Mouse (Mus musculus): ENCODE results near the gene Ppp1r16b. TPM values are rescaled to one million over a fixed set of nuclear protein-coding genes. Genes with fewer than 3 reads are reported as not detected.

Ppp1r16b gene
- total RNA-seq, 2 experiments from 2014 or later = 135 to 156 TPM

DNA sequence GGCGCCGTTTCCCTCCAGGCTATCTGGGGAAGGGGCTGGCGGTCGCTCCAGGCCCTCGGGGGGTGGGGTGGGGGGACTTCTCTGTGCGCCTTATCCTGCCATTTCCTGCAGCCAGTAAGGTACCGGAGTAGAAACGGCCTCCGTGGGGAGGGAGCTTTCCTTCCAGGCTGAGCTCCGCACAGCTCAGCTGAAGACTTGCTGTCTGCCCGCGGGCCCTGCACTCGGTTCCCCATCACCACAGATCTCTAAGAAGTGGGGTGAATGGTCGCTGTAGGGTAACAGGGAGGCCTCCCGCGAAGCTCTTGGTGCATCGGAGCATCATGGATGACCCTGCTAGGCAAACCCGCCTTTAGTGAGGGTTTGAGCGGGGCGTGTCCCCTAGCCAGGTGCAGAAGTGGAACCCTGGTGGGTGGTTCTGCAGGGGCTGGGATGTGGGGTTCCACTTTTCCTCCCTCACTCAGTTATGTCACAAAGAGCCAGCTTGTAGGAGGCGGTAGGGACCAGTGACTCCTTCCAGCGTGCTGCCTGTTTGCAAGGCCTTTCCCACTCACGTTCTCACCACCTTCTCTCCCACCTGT is 3.3 kb downstream of the Ppp1r16b start:
- DNase-seq = peak in 1 of 2 experiments; percentile 38

- DNase-seq = no peak
Observed at GRCm38 (mm10) chr2:158669199-158670195, 4.3 kb downstream of the Ppp1r16b start.

DNA sequence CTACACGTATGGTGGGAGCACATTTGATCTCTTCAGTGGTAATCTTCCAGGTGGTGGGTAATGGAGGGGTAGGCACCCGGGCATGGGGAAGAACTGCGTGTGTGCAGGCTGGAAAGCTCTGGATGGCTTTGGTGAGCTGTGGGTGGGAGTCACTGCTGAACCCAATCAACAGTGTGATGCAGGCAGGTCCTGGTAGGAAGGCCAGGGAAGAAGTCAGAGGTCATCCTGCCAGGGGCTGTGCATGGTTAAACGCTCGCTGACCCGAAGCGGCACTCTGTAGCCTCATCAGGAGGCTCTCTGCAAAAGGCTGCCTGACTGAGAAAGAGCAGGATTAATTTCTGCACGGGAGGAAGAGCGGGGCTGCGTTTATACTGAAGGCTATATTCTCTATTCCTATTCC is 5.4 kb downstream of the Ppp1r16b start:
- no peak for DNase-seq

DNA sequence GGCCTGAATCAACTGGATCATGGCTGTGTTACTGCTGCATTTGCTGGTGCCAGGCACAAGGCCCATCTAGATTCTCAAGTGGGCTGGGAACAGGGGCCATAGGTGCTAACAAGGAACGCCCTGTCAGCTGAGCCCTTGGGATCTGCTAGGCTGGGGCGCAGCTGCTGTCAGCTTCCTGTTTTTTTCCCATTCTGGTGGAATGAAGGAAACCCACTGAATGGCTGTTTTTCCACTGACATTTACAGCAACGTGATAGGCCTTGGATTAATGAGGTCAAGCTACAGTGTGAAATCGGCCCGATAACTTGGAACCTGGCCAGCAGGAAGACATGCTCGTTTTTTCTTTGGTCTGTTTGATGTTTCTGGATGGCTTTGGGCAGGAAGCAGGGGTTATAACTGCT is 7.6 kb downstream of the Ppp1r16b start:
- no peak for DNase-seq

DNA sequence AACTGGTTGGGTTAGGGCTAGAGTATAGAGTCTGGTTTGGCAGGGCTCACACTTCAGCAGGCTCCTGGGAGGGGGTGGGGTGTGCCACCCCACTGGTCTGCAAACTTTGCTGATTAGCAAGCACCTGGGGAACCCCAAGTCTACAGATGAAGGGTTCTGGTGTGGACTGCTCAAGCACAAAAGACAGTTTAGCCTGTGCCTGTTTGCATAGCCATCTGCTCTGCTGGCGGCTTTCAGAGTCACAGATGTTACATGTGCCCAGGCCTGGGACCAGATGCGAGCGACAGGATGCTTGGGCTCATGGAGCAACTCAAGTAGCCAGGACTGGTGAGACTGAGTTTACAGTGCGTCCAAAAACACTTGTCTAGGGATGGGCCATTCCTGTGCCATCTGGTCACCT is 8.3 kb downstream of the Ppp1r16b start:
- peak in 1 of 2 experiments; percentile 54 for DNase-seq

DNA sequence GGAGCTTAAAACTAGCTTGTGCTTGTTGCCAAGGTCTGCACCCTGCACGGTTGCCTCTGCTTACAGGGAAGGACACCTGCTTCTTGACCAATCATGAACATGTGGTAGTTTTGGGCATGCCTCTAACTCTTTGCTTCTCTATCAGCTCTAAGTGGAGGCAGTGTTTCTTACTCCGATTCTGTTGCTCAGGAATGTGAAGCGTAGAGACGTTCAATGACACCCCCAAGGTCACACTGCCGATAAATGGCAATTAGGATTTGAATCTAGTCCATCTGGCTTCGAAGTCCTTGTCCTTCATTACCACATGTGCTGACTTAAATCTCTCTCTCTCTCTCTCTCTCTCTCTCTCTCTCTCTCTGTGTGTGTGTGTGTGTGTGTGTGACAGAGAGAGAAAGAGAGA is 8.9 kb downstream of the Ppp1r16b start:
- no peak for DNase-seq

DNA sequence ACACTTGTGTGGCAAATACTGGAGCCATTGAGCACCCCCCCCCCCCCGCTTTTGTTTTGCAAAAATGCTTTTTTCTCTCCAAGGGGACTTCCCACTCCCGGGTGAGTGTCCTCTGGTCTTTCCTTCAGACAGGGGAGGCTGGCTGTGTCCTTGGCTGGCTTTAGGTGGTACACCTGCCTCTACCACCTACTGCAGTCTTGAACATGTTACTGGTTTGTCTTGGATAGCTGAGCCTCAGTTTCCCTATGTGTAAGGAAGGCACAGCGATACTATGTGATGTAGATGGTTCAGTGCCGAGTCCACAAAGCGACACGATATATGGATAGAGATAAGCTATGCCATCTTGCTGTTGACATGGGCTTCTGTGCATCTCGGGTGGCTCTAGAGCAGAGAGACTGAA is 9.6 kb downstream of the Ppp1r16b start:
- no peak for DNase-seq

DNA sequence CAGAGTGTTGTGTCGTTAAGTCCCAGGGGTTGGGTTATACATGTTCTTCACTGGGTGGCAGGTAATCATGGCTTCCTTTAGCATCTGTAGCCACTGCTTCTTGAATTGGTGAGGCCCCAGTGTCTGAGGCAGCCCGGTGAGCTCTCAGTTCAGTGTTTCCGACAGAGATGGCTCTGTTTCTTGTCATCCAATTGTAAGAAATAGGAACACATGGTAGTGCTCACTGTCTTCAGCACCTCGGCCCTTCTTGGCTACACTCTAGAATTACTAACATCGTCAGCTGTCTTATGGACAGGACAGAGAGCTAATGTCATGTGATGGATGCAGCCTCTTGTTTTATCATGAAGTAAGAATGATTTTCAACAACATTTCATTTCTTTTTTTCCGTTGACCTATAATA is 10.0 kb downstream of the Ppp1r16b start:
- DNase-seq = no peak

DNA sequence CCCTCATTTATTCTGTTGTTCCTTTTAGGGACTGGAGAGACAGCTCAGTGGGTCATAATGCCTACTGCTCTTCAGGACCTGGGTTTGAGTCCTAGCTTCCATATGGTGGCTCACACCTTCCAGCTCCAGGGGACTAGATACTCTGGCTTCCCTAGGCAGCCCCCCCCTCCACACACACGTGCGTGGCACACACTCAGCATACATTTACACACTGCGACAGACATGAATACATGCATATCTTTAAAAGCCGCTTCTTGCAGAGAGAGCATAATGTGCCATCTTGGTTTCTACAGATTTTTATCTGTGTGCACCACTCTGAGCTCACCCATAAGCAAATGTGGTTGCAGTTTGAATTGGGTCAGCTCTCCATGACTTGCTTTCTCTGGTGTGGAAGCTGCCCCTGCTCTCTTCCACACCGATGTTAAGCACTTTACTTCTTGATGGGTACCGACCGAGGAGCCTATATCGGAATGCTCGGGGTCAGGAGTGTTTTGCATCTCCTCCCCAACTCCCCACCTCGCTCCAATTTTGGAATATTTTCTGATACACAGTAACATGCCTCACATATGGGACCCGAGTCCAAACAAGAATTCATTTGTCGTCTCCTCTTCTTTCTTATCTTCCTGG is 10.8 kb downstream of the Ppp1r16b start:
- no peak for DNase-seq

GRCm38 (mm10) chr2:158677946-158678345 is 12.7 kb downstream of the Ppp1r16b start:
- no peak for DNase-seq

- no peak for DNase-seq
Observed at GRCm38 (mm10) chr2:158679091-158679490, 13.9 kb downstream of the Ppp1r16b start.

GRCm38 (mm10) chr2:158680357-158680889 is 15.2 kb downstream of the Ppp1r16b start:
- no peak for DNase-seq

- DNase-seq = no peak
Observed at GRCm38 (mm10) chr2:158681714-158682113, 16.5 kb downstream of the Ppp1r16b start.

- no peak for DNase-seq
Observed at GRCm38 (mm10) chr2:158682344-158683037, 17.3 kb downstream of the Ppp1r16b start.

DNA sequence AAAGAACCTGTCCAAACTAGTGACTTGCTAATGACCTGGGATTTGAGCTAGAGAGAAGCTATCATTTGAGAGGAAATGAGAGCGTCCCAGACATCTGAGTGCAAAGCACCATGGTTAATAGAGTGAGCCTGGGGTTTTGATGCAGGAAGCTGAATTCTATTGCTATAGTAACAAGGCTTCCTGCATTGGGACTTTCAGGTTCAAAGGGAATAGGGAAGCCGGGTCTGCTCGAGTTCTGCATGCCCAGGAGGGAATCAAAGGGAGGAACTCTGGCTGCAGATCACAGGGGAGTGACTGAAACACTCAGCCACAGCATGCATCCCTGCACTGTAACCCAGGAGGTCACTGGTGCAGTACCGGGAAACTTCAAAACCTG is 17.8 kb downstream of the Ppp1r16b start:
- DNase-seq = no peak

GRCm38 (mm10) chr2:158684247-158684843 is 19.1 kb downstream of the Ppp1r16b start:
- DNase-seq = no peak

DNA sequence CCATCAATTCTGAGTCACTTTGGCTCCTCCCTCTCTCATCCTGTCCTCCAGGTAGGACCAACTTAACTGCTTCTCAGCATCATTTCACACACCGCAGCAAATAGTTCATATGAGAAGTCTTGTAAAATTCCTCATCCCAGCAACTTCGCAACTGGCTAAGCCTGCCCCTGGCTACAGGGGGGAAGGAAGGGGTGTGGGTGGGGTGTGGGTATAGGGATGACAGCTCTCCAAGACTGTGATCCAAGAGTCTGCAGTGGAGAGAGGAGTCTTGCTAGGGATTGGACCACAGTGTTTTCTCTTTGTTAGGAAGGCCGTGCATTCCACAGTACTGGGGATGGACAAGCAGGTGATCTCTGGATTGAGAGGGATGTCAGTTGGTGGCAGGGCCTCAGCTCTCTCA is 19.7 kb downstream of the Ppp1r16b start:
- no peak for DNase-seq

DNA sequence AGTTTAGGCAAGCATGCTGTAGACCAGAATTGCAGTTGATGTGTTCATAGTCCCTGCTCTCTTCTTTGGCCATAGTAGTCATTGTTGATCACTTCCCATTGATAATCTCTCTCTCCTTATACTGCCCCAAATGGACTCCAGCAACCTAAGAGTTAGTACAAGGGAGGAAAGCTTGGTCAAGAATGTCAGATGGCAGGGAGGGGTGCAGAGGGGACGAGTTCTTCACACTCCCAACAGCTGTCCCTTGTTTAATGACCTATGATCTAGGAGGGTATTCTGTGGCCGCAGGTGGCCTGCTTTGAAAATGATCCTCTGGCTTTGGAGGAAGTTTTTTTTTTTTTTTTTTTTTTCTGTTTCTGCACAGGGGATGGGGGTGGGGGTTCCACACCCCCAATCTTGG is 21.2 kb downstream of the Ppp1r16b start:
- DNase-seq = no peak

DNA sequence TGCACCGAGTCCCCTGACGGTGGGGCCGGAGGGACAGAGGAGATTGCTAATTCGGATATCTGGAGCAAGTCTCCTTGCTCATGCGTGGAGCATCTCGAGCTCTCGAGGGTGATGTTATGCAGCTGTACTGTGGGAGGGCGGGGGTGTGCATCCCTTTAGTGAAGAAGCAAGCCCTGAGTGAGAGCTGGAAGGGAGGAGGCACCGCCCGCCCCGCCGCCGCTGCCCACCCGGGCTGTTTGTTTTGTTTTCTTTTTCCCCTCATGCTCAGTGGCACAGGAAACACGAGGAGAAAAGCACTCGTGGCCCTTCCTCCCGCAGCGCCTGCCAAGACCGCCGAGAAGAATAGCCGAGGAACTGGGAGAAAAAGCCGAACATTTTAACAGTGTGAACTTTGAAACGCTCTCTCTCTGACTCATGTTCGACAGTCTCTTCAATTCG is 22.6 kb downstream of the Ppp1r16b start:
- DNase-seq = peak; percentile 59 to 67

GRCm38 (mm10) chr2:158689060-158689459 is 23.9 kb downstream of the Ppp1r16b start:
- no peak for DNase-seq

GRCm38 (mm10) chr2:158689640-158690039 is 24.4 kb downstream of the Ppp1r16b start:
- DNase-seq = no peak

- no peak for DNase-seq
Observed at GRCm38 (mm10) chr2:158690116-158690515, 24.9 kb downstream of the Ppp1r16b start.

All from layer of hippocampus, postnatal 36 days (tissue).